Mouse (Mus musculus) kidney, embryonic 14.5 days (tissue): Measurements from ENCODE around the gene Rbm24. TPM values are rescaled to one million over a fixed set of nuclear protein-coding genes. Genes with fewer than 3 reads are reported as not detected.
A peak's percentile ranks its signal among the peaks of the same experiment; 100 is the strongest.

Source experiments
- ATAC-seq: fragments of 200-750 bp; cut with Nextera tagmentation; 2 replicates; pipeline ENCODE4 v1.8.0; 2017; ENCODE audit warnings: moderate number of reproducible peaks, mild to moderate bottlenecking, moderate TSS enrichment, moderate library complexity; ENCODE audit not compliant: low FRiP score, low TSS enrichment
- H3K27ac ChIP-seq: fragments of 300-500 bp; sonication (generic); 2 replicates; pipeline ENCODE4 v1.5.1; 2014; ENCODE audit warnings: low read depth, mild to moderate bottlenecking, low read length, moderate library complexity, mixed read lengths
- H3K27me3 ChIP-seq: fragments of 300-500 bp; sonication (generic); 2 replicates; pipeline ENCODE4 v1.6.1; 2014; ENCODE audit warnings: mild to moderate bottlenecking, low read length; ENCODE audit not compliant: control insufficient read depth, insufficient read depth
- H3K36me3 ChIP-seq: fragments of 300-500 bp; sonication (generic); 2 replicates; pipeline ENCODE4 v1.6.1; 2014; ENCODE audit warnings: low read length, mixed read lengths; ENCODE audit not compliant: control insufficient read depth, insufficient read depth
- H3K4me1 ChIP-seq: fragments of 300-500 bp; sonication (generic); 2 replicates; pipeline ENCODE4 v1.6.1; 2014; ENCODE audit warnings: low read length, mixed read lengths; ENCODE audit not compliant: control insufficient read depth, insufficient read depth
- H3K4me2 ChIP-seq: fragments of 300-500 bp; sonication (generic); replicated peaks from 2 replicates; pipeline ENCODE4 v1.6.1; 2014; ENCODE audit warnings: low read depth, mild to moderate bottlenecking, low read length
- H3K4me3 ChIP-seq: fragments of 300-500 bp; sonication (generic); 2 replicates; pipeline ENCODE4 v1.5.1; 2014; ENCODE audit warnings: mild to moderate bottlenecking, low read length
- H3K9ac ChIP-seq: fragments of 300-500 bp; sonication (generic); 2 replicates; pipeline ENCODE4 v1.6.1; 2014; ENCODE audit warnings: low read depth, mild to moderate bottlenecking, low read length, moderate library complexity
- H3K9me3 ChIP-seq: fragments of 300-500 bp; sonication (generic); 2 replicates; pipeline ENCODE4 v1.6.1; 2016; ENCODE audit warnings: low read length; ENCODE audit not compliant: control insufficient read depth
- WGBS: fragments of 180-500 bp; shearing (Covaris S2); extraction: QIAGEN DNeasy Blood & Tissue Kit; methylation state at CpG from one replicate; pipeline ENCODE4 v1.1.7; 2014; 5-methylcytosine and 5-hydroxymethylcytosine counted together
- polyA plus RNA-seq: library from polyadenylated mRNA; unstranded; fragments of >200 nt; fragmentation: Nextera tagmentation; extraction: Ambion mirVana; gene quantifications from 2 replicates; pipeline ENCODE4 v1.2.1, GENCODE M21; 2014

The Rbm24 gene
- polyA plus RNA-seq, 1 experiment from 2014 or later, result 0.97 TPM

DNA sequence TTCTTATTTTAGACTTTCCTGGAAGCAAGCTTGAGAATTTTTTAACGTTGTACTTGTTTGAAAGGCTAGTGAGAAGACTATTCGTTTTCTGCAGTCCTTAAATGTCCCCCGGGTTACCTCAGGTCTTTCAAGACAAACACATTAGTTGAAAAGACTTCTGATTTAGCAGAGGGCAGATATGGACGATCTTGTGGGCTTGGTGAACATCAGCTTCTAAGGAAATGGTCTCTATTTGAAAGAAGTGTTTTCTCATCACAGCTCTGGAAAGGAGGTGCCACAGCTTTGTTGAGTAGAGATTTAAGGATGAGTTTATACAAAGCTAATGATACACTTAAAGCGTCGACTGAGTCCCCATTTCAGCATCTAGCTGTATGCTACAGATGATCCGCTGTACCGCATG, 6.1 kb downstream of the Rbm24 start:
- Histone ChIP-seq H3K9me3 (no peaks in the 10 kb centered on the region), H3K36me3 (no peaks in the 10 kb centered on the region), H3K4me2 (no peak overlapping the region), H3K4me3 (no peak overlapping the region), H3K4me1 (0 out of 2 replicates have a peak, but pooled peaks cover 4% of the 10 kb centered on the region), H3K9ac (no peak overlapping the region), H3K27me3 (no peaks in the 10 kb centered on the region), H3K27ac (no peak overlapping the region)
- no peak for ATAC-seq
- WGBS, result 85% methylated on average over 8 of the region's 8 CpGs

DNA sequence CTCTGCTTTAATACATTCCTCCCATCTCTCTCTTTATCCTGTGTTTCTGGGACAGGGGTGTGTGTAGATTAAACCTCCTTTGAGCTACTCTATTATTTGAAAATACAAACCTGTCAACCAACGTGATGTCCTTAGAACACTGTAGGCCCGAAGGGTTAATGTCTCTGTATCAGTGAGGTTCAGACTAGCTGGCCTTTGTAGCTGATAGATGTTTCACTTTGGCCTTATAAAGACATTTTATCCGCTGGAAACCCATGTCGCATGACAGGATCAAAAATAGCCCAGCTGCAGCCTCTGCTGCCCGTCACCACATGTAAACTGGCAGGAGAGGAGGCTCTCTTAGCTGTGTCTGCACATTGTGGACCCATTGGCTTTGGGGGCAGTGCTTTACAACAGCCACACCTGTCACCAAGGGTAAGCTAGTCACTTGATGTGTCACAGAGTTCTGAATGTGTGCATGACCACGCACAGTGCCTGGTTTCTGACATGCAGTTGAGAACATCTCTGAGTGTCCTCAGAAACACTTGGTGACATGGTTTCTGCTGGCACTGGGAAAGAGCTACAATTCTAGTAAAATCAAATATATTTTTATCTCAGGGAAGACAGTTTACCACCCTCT, 8.5 kb downstream of the Rbm24 start:
- ATAC-seq, result no peak

DNA sequence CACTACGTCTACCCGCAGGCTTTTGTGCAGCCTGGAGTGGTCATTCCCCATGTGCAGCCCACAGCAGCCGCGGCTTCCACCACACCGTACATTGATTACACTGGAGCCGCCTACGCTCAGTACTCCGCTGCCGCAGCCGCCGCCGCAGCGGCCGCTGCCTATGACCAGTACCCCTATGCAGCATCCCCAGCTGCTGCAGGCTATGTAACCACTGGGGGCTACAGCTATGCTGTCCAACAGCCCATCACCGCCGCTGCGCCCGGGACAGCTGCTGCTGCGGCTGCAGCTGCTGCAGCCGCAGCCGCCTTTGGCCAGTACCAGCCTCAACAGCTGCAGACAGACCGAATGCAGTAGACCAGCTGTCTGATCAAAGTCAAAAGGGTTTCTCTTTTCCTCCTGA, 10.7 kb downstream of the Rbm24 start:
- H3K36me3 ChIP-seq, result no peaks in the 10 kb centered on the region
- H3K27me3 ChIP-seq, result no peaks in the 10 kb centered on the region
- no peaks in the 10 kb centered on the region for H3K4me1 ChIP-seq
- 67% methylated on average over 22 of the region's 22 CpGs for WGBS
- ATAC-seq, result no peak
- H3K27ac ChIP-seq, result no peak overlapping the region
- no peaks in the 10 kb centered on the region for H3K9me3 ChIP-seq
- H3K9ac ChIP-seq, result no peak overlapping the region
- H3K4me2 ChIP-seq, result peak overlapping the region; percentile 25
- H3K4me3 ChIP-seq, result 0 out of 2 replicates have a peak overlapping the region, but pooled peaks have one; percentile 9

More for the DNA sequence above, 8.5 kb downstream of the Rbm24 start:
- no peaks in the 10 kb centered on the region for H3K36me3 ChIP-seq
- WGBS, result 79% methylated on average over 6 of the region's 6 CpGs
- no peak overlapping the region for H3K27ac ChIP-seq
- no peaks in the 10 kb centered on the region for H3K9me3 ChIP-seq
- no peak overlapping the region for H3K4me2 ChIP-seq
- H3K4me1 ChIP-seq, result no peaks in the 10 kb centered on the region
- no peak overlapping the region for H3K9ac ChIP-seq
- no peak overlapping the region for H3K4me3 ChIP-seq
- H3K27me3 ChIP-seq, result no peaks in the 10 kb centered on the region

DNA sequence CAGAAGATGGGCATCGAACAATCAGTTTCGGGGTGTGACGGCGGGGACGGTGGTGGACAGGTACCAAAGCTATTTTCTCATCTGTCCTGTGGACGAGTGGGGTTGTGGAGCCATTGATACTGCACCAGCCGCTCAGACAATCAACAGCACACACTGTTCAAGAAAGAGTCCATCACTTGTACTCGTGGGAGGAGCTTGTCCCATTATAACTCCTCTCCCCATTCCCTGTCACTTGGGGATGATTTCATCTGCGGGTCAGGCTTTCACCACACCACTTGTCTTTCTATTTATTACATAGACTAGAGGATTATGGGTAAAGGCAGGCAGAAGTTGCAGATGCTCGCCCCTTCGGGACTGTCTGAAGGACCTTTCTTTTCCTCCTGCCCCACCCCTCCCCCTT, 11.6 kb downstream of the Rbm24 start:
- H3K4me3 ChIP-seq, result no peak overlapping the region
- H3K27me3 ChIP-seq, result no peaks in the 10 kb centered on the region
- WGBS, result 92% methylated on average over 11 of the region's 11 CpGs
- no peak overlapping the region for H3K27ac ChIP-seq
- H3K9me3 ChIP-seq, result no peaks in the 10 kb centered on the region
- ATAC-seq, result no peak
- H3K4me1 ChIP-seq, result no peaks in the 10 kb centered on the region
- no peak overlapping the region for H3K4me2 ChIP-seq
- H3K36me3 ChIP-seq, result no peaks in the 10 kb centered on the region
- H3K9ac ChIP-seq, result no peak overlapping the region

DNA sequence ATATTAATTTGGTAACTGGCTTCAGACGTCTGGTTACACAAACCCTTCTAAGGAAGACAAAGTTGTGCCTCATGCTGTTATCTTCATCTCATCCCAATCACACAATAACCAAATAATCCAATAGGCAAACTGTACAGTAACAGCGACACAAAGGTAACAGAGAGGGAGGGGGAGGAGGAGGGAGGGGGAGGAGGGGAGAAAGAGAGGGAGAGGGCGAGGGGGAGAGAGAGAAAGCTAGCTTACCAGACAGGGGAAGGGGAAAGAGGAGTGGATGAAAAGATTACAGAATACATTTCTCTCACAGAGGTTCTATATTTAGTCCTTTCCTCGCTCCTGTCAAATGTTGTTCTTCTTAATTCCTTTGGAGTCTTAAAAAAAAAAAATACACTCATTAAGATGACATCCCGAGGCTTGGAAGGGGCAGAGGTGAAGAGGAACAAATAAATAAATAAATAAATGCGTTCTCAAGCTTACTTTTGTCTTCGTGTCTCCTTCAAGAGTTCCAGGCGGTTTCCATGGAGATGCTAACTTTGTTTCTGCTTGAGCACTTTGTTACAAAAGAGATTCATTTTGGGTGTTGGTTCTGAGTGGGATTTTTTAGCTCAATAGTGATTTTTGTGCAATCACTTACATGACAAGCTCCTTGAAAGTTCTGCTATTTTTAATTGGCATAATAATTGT, 15.8 kb downstream of the Rbm24 start:
- no peak overlapping the region for H3K27ac ChIP-seq
- H3K9ac ChIP-seq, result no peak overlapping the region
- no peaks in the 10 kb centered on the region for H3K27me3 ChIP-seq
- no peaks in the 10 kb centered on the region for H3K4me1 ChIP-seq
- no peaks in the 10 kb centered on the region for H3K9me3 ChIP-seq
- 61% methylated on average over 8 of the region's 8 CpGs for whole genome bisulfite sequencing
- no peak for ATAC-seq
- no peak overlapping the region for H3K4me3 ChIP-seq
- no peak overlapping the region for H3K4me2 ChIP-seq
- no peaks in the 10 kb centered on the region for H3K36me3 ChIP-seq

DNA sequence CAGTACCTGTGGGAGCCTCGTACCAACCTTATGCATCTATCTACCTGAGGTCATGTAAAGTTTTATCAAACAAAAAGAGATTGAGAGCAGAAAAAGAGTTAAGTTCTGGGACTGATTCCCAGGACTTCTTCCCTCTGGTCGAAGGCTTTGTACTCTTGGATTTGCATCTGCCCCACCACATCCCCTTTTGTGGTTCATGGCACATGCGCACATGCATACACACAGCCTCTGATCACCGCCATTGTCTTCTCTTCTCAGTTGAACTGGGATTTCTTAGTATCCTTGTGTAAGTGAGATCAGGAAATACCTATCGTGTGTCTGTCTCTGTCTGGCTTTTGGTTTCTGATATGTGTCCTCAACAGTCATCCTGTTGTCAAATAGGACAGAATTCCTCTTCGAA, 20.7 kb downstream of the Rbm24 start:
- no peak overlapping the region for H3K4me3 ChIP-seq
- ATAC-seq, result no peak
- 86% methylated on average over 6 of the region's 6 CpGs for WGBS
- H3K27me3 ChIP-seq, result no peaks in the 10 kb centered on the region
- H3K9ac ChIP-seq, result no peak overlapping the region
- no peak overlapping the region for H3K4me2 ChIP-seq
- H3K4me1 ChIP-seq, result no peaks in the 10 kb centered on the region
- H3K27ac ChIP-seq, result no peak overlapping the region
- H3K9me3 ChIP-seq, result 0 out of 2 replicates have a peak, but pooled peaks cover 3% of the 10 kb centered on the region
- no peaks in the 10 kb centered on the region for H3K36me3 ChIP-seq

DNA sequence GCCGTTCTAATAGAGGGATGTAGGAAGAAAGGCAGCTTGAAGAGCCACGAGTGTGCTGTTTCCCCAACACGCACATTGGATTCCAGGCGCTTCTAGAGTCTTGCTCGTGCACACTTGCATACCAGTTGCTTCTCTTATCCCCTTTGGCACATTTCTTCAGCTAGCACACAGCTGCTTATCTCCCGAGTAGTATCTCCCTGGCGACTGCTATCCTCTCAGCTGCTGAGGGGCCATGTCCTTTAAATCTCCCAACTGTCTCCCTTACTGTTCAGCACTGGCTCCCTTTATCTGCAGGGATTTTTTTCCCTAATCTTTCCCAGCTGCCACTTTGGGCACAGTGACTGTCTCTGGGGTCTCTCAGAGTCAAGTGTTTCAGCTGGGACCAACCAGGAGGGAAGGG, 25.8 kb downstream of the Rbm24 start:
- Histone ChIP-seq H3K4me3 (no peak overlapping the region), H3K27ac (no peak overlapping the region), H3K9me3 (0 out of 2 replicates have a peak, but pooled peaks cover 3% of the 10 kb centered on the region), H3K9ac (no peak overlapping the region), H3K4me2 (no peak overlapping the region), H3K36me3 (no peaks in the 10 kb centered on the region), H3K4me1 (no peaks in the 10 kb centered on the region), H3K27me3 (no peaks in the 10 kb centered on the region)
- 81% methylated on average over 7 of the region's 7 CpGs for WGBS
- no peak for ATAC-seq

DNA sequence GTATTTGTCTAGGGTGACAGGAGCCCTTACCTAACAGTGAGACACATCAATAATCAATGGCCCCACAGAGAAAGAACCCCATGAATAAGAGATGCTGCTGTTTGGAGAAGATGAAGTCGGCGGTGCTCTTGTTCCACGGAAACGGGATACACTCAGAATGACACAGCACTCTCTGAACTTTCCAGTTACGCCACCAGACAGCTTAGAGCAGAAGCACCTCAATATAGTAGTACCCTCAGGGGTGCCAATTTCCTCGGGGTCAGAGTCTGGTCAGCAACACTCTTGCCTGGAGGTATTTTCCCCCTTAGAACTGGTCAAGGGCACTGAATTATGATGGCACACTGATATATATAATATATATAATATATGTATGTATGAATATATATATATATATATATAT, 27.8 kb downstream of the Rbm24 start:
- H3K9ac ChIP-seq, result no peak overlapping the region
- H3K36me3 ChIP-seq, result no peaks in the 10 kb centered on the region
- no peak overlapping the region for H3K4me2 ChIP-seq
- 89% methylated on average over 6 of the region's 6 CpGs for WGBS
- ATAC-seq, result no peak
- no peaks in the 10 kb centered on the region for H3K4me1 ChIP-seq
- H3K9me3 ChIP-seq, result 0 out of 2 replicates have a peak, but pooled peaks cover 3% of the 10 kb centered on the region
- H3K4me3 ChIP-seq, result no peak overlapping the region
- no peaks in the 10 kb centered on the region for H3K27me3 ChIP-seq
- H3K27ac ChIP-seq, result no peak overlapping the region

DNA sequence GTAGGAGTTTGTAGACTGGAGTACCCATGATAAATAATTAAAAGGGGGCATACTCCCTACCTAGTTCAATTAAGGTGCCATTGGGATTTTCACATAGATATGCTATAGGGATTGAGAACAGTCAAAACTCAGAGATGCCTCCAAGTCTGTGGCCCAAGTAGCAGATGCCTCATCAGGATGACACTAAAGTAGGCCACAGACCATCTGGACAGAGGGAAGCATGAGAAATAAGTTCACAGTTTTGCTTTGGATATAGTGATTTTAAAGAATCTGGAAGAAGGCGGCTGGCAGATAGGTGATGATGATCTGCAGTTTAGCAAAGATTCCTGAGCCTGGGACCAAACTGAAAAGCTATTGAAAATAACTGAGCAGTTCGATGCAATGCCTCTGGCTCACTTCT, 30.0 kb downstream of the Rbm24 start:
- 89% methylated on average over 2 of the region's 2 CpGs for WGBS
- Histone ChIP-seq H3K27ac (no peak overlapping the region), H3K9ac (no peak overlapping the region), H3K4me2 (no peak overlapping the region), H3K27me3 (no peaks in the 10 kb centered on the region), H3K9me3 (no peaks in the 10 kb centered on the region), H3K4me1 (no peaks in the 10 kb centered on the region), H3K36me3 (no peaks in the 10 kb centered on the region), H3K4me3 (no peak overlapping the region)
- ATAC-seq, result no peak
